Mouse (Mus musculus): Measurements from ENCODE around the gene Cela3b. TPM values are rescaled to one million over a fixed set of nuclear protein-coding genes. Genes with fewer than 3 reads are reported as not detected.

Gene Cela3b
- polyA plus RNA-seq (2015; fragmentation: Nextera tagmentation; extraction: Ambion mirVana) = not detected in 2 replicates

- Histone ChIP-seq H3K4me3 (replicated peaks) (no peak within 1 kb of the TSS), H3K27ac (no peak within 1 kb of the TSS), H3K4me2 (replicated peaks) (no peak within 1 kb of the TSS), H3K4me1 (replicated peaks) (no peaks in the 10 kb centered on the region), H3K9ac (replicated peaks) (no peak within 1 kb of the TSS), H3K36me3 (no peaks in the 10 kb centered on the region), H3K27me3 (no peaks in the 10 kb centered on the region), H3K9me3 (no peaks in the 10 kb centered on the region)
- 96% methylated on average over 4 of the region's 4 CpGs for WGBS
- no peak for ATAC-seq
Measured at GRCm38 (mm10) chr4:137430502-137430901, at the start of gene Cela3b. TSS of gene Cela3b (minus strand) at chr4:137430540.

- H3K4me2 ChIP-seq (replicated peaks) = no peak overlapping the region
- WGBS = 7% methylated on average over 6 of the region's 6 CpGs
- H3K36me3 ChIP-seq = no peaks in the 10 kb centered on the region
- no peak for ATAC-seq
- H3K9me3 ChIP-seq = no peaks in the 10 kb centered on the region
- H3K27me3 ChIP-seq = peaks cover 12% of the 10 kb centered on the region; the same call in 1 of the 2 replicates
- no peak overlapping the region for H3K27ac ChIP-seq
- peaks cover 54% of the 10 kb centered on the region for H3K4me1 ChIP-seq (replicated peaks)
- 0 out of 2 replicates have a peak overlapping the region, but pooled peaks have one; percentile 14 for H3K9ac ChIP-seq (replicated peaks)
- no peak overlapping the region for H3K4me3 ChIP-seq (replicated peaks)
Measured at GRCm38 (mm10) chr4:137479757-137480156, 49.4 kb upstream of the Cela3b start.

GRCm38 (mm10) chr4:137478306-137478705 lies 48.0 kb upstream of the Cela3b start:
- H3K9ac ChIP-seq (replicated peaks) = no peak overlapping the region
- H3K27ac ChIP-seq = no peak overlapping the region; the same call in 1 of the 2 replicates
- no peak for ATAC-seq
- WGBS = 56% methylated on average over 5 of the region's 5 CpGs
- no peak overlapping the region for H3K4me3 ChIP-seq (replicated peaks)
- peaks cover 47% of the 10 kb centered on the region for H3K4me1 ChIP-seq (replicated peaks)
- H3K36me3 ChIP-seq = no peaks in the 10 kb centered on the region
- no peaks in the 10 kb centered on the region for H3K9me3 ChIP-seq
- no peak overlapping the region for H3K4me2 ChIP-seq (replicated peaks)
- peaks cover 12% of the 10 kb centered on the region; the same call in 1 of the 2 replicates for H3K27me3 ChIP-seq

- H3K36me3 ChIP-seq = no peaks in the 10 kb centered on the region
- WGBS = 51% methylated on average over 6 of the region's 6 CpGs
- no peak overlapping the region for H3K4me2 ChIP-seq (replicated peaks)
- no peak overlapping the region for H3K9ac ChIP-seq (replicated peaks)
- ATAC-seq = no peak
- H3K9me3 ChIP-seq = no peaks in the 10 kb centered on the region
- H3K27me3 ChIP-seq = peaks cover 12% of the 10 kb centered on the region; the same call in 1 of the 2 replicates
- peaks cover 47% of the 10 kb centered on the region for H3K4me1 ChIP-seq (replicated peaks)
- H3K4me3 ChIP-seq (replicated peaks) = no peak overlapping the region
- no peak overlapping the region for H3K27ac ChIP-seq
Measured at GRCm38 (mm10) chr4:137477611-137478010, 47.3 kb upstream of the Cela3b start.

GRCm38 (mm10) chr4:137476761-137477237 lies 46.5 kb upstream of the Cela3b start:
- Histone ChIP-seq H3K4me2 (replicated peaks) (no peak overlapping the region; the same call in 1 of the 2 replicates), H3K27ac (no peak overlapping the region), H3K4me3 (replicated peaks) (no peak overlapping the region), H3K9ac (replicated peaks) (no peak overlapping the region), H3K9me3 (no peaks in the 10 kb centered on the region), H3K36me3 (no peaks in the 10 kb centered on the region), H3K4me1 (replicated peaks) (peaks cover 45% of the 10 kb centered on the region), H3K27me3 (peaks cover 12% of the 10 kb centered on the region; the same call in 1 of the 2 replicates)
- 24% methylated on average over 17 of the region's 17 CpGs for WGBS
- 0 out of 2 replicates have a peak, but pooled peaks have one; percentile 12 for ATAC-seq

GRCm38 (mm10) chr4:137476065-137476760 lies 45.9 kb upstream of the Cela3b start:
- peaks cover 10% of the 10 kb centered on the region; the same call in 1 of the 2 replicates for H3K27me3 ChIP-seq
- H3K36me3 ChIP-seq = no peaks in the 10 kb centered on the region
- no peak for ATAC-seq
- WGBS = 40% methylated on average over 10 of the region's 10 CpGs
- no peaks in the 10 kb centered on the region for H3K9me3 ChIP-seq
- no peak overlapping the region; the same call in 1 of the 2 replicates for H3K4me2 ChIP-seq (replicated peaks)
- no peak overlapping the region for H3K9ac ChIP-seq (replicated peaks)
- peaks cover 42% of the 10 kb centered on the region for H3K4me1 ChIP-seq (replicated peaks)
- no peak overlapping the region for H3K27ac ChIP-seq
- H3K4me3 ChIP-seq (replicated peaks) = no peak overlapping the region

- Histone ChIP-seq H3K9me3 (no peaks in the 10 kb centered on the region), H3K36me3 (no peaks in the 10 kb centered on the region), H3K27ac (no peak overlapping the region), H3K4me2 (replicated peaks) (no peak overlapping the region), H3K4me3 (replicated peaks) (no peak overlapping the region), H3K9ac (replicated peaks) (no peak overlapping the region), H3K4me1 (replicated peaks) (peaks cover 37% of the 10 kb centered on the region), H3K27me3 (peaks cover 8% of the 10 kb centered on the region; the same call in 1 of the 2 replicates)
- no peak for ATAC-seq
- 92% methylated on average over 13 of the region's 13 CpGs for WGBS
Measured at GRCm38 (mm10) chr4:137475271-137476050, 45.1 kb upstream of the Cela3b start.

GRCm38 (mm10) chr4:137474694-137475093 lies 44.4 kb upstream of the Cela3b start:
- no peak for ATAC-seq
- WGBS = 94% methylated on average over 7 of the region's 7 CpGs
- Histone ChIP-seq H3K4me2 (replicated peaks) (no peak overlapping the region), H3K36me3 (no peaks in the 10 kb centered on the region), H3K27ac (no peak overlapping the region), H3K27me3 (peaks cover 11% of the 10 kb centered on the region), H3K4me3 (replicated peaks) (no peak overlapping the region), H3K4me1 (replicated peaks) (peaks cover 37% of the 10 kb centered on the region), H3K9me3 (no peaks in the 10 kb centered on the region), H3K9ac (replicated peaks) (no peak overlapping the region)

- Histone ChIP-seq H3K4me3 (replicated peaks) (no peak overlapping the region), H3K4me2 (replicated peaks) (no peak overlapping the region), H3K4me1 (replicated peaks) (peaks cover 42% of the 10 kb centered on the region), H3K9me3 (no peaks in the 10 kb centered on the region), H3K27ac (no peak overlapping the region), H3K27me3 (peaks cover 11% of the 10 kb centered on the region), H3K9ac (replicated peaks) (no peak overlapping the region), H3K36me3 (no peaks in the 10 kb centered on the region)
- no peak for ATAC-seq
- 85% methylated on average over 18 of the region's 18 CpGs for WGBS
Measured at GRCm38 (mm10) chr4:137473701-137474388, 43.5 kb upstream of the Cela3b start.

GRCm38 (mm10) chr4:137473240-137473639 lies 42.9 kb upstream of the Cela3b start:
- Histone ChIP-seq H3K9me3 (no peaks in the 10 kb centered on the region), H3K9ac (replicated peaks) (no peak overlapping the region), H3K36me3 (no peaks in the 10 kb centered on the region), H3K4me2 (replicated peaks) (no peak overlapping the region), H3K27ac (no peak overlapping the region), H3K4me3 (replicated peaks) (no peak overlapping the region), H3K4me1 (replicated peaks) (peaks cover 39% of the 10 kb centered on the region), H3K27me3 (peaks cover 11% of the 10 kb centered on the region)
- ATAC-seq = no peak
- WGBS = 96% methylated on average over 8 of the region's 8 CpGs

- WGBS = 76% methylated on average over 8 of the region's 8 CpGs
- no peak for ATAC-seq
- H3K9me3 ChIP-seq = no peaks in the 10 kb centered on the region
Measured at GRCm38 (mm10) chr4:137471326-137471725, 41.0 kb upstream of the Cela3b start.

More at GRCm38 (mm10) chr4:137471326-137471725, 41.0 kb upstream of the Cela3b start:
- Histone ChIP-seq H3K27ac (no peak overlapping the region), H3K4me3 (replicated peaks) (no peak overlapping the region), H3K4me2 (replicated peaks) (no peak overlapping the region), H3K36me3 (no peaks in the 10 kb centered on the region), H3K27me3 (peaks cover 11% of the 10 kb centered on the region), H3K4me1 (replicated peaks) (peaks cover 26% of the 10 kb centered on the region), H3K9ac (replicated peaks) (no peak overlapping the region)

Measured in midbrain, embryonic 13.5 days (tissue).